Mouse (Mus musculus) layer of hippocampus, postnatal 25 days (tissue): Measurements from ENCODE around the gene Actr8. TPM values are rescaled to one million over a fixed set of nuclear protein-coding genes. Genes with fewer than 3 reads are reported as not detected.

Source experiments
- DNase-seq, 2 experiments: peaks; one replicate each; pipeline ENCODE4 v3.0.0; 2022; ENCODE audit warnings: mixed read lengths in 2 of 2, low spot score in 1 of 2; ENCODE audit errors: extremely low spot score in 1 of 2
- total RNA-seq, 2 experiments: library from RNA; stranded (reverse); gene quantifications; 2 replicates each; pipeline ENCODE4 v1.2.3; 2021

The Actr8 gene
- total RNA-seq = 10 to 100 TPM; 67.1 to 81.7 TPM

DNA sequence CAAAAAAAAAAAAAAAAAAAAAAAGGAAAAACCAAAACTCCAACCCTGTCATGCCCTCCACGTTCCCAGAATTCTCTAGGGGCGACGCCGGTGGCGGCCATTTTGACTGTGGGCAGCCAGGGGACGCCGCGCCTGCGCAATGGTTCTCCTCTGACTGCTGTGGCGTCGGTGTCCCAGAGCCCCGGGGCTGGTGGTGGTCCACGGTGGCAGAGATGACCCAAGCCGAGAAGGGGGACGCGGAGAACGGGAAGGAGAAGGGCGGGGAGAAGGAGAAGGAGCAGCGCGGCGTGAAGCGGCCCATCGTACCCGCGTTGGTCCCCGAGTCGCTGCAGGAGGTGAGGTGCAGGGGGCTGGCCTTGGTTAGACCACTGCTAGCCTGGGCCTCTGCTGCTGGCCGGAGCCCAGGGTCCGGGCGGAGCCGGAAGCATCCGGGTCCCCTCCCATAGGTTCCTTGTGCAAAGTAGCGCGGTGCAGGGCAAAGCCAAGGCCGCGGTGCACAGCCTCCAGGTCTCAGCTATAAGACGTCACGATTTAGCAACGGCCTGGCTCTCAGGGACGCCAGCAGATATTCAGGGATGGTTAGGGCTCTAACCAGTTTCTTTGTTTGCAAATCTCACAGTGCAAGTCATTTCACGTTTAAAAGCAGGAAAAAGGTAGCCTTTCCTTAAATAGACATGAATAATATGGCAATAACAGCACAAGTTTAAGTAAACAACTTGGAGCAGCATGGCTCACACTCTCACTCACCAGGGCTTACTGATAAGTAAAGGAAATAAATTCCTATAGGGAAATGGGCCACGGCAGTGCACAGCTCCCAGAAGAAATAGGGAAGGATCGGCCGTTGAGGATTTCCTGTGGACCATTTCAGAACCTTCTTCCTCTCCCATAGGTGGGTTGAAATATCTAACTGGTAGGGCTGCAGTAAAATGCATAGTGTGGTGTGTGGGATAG lies at the start of gene Actr8:
Gene Actr8, plus strand, starts transcription at position 84 of the 951 bp plus-strand sequence.
- peak; percentile 89 to 92 for DNase-seq

DNA sequence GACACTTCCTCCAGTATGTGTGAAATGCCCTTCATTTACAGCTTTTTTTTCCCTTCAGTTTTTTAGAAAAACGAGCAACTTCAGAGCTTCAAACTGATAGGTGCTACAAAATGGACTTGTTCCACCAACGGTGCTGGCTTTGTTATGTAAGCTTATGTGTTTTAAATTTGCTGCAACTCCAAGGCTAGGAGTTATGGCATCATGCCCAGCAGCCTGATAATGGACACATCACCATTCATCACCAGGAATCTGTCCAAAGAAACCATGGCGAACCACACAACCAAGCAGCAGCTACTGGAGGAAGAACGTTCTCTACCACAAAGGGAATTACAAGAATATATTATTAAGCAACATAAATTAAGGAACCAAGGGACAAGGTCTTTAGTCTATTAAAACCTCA lies 49.2 kb upstream of the Actr8 start:
- DNase-seq = no peak

DNA sequence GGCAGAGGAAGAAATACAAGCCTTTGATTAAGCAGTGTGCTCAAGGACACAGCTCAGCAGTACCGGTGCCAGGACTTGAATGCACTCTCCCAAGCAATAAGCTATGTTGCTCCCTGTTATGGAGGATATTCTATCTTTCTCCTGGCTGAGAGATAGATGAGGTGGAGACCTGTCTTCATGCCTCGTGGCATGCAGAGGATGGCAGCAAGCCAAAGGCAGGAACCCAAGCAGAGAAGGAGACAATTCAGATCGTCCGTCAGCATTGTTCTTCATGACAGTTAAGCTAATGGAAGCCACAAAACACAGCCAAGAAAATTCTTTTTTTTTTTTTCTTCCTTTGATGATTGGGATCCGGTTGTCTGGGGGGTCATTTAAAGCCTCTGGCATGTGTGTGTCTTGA lies 42.6 kb upstream of the Actr8 start:
- no peak for DNase-seq

DNA sequence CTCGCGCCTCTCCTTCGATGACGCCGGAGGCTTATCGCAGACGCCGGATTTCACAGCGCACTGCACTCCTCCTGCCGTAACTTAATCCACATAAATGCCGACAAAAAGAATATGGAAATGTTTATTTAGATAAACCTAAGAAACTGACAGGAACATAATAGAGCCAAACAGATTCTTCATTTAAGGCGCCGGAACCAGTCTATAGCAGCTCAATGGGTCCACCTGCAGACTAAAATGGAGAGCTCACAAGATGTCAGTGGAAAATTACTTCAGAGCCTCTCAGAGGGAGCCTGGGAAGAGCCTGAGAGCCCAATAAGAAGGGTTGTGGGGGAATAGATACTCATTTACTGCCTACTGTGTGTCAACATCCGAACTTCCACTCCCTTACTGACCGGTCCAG lies 40.7 kb upstream of the Actr8 start:
- DNase-seq = no peak

DNA sequence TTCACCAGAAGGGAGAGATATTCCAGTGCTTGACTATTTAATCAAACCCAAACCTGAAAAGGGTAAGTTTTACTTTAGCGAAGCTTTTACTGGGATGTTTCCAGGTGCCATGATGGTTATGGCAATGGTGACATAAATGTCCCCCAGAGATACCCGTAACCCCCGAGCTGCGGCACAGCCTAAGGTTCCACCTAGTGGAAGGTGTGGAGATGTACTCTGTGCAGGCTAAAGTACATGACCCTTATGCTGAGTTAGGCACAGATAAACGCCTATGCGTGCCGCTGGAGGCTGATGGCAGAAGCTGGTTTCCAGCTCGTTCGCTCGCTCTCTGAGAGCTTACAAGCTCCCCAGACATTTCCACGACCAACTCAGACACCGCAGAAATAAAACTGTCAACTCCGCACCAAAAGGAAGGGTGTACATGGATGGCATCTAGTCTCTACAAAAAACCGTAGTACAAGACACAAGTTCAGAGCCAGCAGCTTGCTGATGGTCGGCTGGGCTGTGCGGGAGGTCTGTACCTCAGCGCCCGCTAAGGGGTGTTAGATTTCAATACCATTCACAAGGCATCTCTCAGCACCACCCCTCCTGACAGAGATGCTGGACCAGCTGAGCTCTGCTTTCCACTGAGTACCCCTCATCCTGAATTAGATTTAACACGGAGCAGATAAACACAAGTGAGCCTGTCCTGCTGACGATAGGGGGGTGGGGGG lies 38.4 kb upstream of the Actr8 start:
- DNase-seq = no peak

DNA sequence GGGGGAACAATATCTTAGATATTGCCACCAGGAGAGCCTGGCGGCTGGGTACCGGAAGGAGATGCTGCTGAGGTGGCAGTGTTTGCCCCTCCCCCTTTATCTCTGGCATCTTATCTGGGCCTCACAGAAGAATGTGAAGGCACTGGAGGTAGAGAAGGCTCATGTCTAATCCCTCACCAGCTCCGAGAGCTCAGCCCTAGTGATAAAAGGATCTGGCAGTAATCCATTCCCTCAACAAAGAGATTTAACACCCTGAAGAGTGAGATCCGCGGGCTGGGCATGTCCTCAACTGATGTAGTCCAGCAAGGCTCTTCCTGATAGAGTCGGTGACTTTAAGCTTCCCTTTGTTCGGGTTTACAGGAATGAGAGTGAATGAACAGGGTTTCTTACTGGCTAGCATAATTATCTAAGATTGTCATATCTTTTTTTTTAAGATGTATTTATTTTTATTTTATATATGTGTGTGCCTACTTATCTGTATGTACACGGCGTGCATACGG lies 37.8 kb upstream of the Actr8 start:
- DNase-seq = no peak

DNA sequence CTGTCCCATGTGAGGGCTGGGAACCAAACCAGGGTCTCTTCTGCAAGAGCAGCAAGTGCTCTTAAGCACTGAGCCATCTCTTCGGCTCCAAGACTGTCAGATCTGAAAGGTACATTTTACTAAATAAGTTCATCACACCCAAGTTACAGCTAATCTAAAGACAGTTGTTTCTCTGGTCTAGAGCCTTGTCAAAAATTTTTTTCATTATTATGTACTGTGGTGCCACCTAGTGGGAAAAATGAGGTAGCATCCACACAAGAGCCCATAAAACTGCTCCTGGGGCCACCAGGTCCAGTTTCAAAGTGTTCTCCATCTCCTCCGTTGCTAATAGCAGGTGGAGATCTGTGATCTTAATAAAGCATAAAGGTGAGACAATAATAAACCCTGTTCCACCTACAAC lies 37.3 kb upstream of the Actr8 start:
- DNase-seq = peak; percentile 42 to 51

DNA sequence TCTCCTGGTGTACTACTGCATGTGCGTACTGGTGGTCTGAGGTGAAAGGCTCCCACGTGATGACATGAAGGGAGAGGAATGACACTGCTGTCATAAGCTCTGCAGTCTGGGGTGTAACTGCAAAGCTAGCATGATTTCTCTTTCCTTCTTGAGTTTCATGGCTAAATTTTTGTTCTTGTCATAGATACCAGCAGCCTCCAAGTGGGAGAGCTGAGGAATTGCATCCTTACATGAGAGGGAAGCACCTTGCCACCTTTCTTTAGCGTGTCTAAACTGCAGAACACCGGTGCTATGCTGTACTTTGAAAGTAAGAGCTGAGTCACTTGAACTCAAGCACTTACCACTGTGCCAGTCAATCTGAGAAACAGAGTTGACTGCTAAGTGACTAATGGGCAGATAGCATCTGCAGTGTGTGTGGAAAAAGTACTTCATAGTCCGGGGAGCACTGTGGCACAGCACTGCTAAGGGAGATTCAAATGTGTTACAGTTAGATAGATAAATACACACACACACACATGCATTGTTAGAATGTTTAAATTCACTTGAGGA lies 31.3 kb upstream of the Actr8 start:
- DNase-seq = no peak

DNA sequence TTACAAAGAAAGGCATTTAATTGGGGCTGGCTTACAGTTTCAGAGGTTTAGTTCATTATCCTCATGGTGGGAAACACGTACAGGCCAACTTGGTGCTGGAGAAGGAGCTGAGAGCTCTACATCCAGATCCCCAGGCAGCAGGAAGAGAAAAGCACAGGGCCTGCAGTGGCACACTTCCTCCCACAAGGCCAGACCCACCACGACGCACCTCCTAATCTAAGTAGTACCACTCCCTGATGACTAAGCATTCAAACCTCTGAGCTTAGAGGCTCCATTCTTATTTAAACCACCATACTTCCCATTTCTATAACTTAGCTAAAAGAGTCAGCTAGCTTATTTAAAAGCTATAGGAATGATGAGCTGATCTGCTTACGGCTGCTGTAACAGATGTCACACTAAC lies 27.3 kb upstream of the Actr8 start:
- DNase-seq = no peak

DNA sequence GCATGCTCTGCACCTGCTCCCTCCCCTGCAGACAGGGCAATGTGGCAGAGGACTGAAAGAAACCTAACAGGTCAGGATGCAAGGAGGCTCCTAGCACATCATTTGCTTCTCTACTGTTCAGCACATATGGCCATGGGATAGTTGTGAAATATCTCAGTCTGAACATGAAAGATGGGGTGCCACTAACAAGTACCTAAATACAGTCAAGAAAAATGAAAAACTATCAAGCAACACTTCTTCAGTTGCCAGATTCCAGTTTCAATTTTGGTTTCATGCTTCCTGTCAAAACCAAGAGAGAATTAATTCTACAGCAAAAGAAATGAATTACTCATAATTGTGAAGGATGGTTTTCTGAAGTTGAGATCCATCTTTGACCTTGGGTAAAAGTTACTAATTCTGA lies 20.7 kb upstream of the Actr8 start:
- DNase-seq = no peak

DNA sequence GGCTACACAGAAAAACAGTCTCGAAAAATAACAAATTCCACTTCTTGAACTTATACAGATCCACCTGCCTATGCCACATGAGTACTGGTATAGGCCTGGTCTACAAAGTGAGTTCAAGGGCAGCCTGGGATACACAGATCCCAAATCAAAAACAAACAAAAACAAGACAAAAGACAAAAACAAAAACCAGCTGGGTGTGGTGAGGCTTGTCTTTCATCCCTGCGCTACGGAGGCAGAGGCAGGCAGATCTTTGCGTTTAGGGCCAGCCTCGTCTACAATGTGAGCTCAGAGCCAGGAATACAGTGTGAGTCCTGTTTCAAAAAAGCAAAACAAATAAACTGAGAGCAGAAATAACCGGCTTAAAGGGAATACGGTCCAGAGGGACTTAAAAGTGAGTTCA lies 10.5 kb upstream of the Actr8 start:
- no peak for DNase-seq

DNA sequence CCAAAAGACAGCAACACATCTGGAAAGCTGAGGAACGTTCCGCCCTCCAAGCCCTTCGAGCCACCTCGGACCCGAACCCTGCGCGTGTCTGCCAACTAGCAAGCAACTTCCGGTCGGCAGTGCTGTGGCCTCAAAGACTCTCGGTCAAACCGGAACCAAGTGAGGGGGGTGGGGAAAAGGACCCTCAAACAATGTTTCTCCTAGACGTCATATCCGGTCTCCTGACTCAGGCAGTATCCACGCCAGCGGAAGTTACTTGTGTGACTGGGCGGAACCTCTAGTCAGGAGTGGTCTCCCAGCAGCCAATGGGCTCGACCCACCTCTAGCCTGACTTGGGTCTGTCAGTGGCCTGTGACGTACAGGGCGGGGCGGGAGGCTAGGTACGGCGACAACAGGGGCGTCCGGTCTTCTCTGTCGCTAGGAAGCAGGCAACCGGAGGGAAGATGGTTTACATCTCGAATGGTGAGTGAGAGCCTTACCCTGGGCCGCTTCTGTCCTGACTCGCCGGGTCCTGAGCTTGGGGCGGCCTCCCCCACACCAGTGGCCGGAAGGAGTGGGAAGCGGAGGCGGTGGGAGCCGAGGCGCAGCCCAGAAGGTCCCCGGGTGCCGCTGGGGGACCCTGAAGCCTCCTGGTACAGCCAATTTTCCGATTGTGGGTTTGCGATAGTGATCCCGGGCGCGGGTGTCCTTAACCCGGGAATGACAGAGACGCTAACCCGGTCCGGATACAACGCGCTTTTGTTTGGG lies 9.9 kb upstream of the Actr8 start, which contains the start of gene Selenok:
Gene Selenok, plus strand, starts transcription at position 234 of the 747 bp plus-strand sequence.
- DNase-seq = peak; percentile 75 to 83

DNA sequence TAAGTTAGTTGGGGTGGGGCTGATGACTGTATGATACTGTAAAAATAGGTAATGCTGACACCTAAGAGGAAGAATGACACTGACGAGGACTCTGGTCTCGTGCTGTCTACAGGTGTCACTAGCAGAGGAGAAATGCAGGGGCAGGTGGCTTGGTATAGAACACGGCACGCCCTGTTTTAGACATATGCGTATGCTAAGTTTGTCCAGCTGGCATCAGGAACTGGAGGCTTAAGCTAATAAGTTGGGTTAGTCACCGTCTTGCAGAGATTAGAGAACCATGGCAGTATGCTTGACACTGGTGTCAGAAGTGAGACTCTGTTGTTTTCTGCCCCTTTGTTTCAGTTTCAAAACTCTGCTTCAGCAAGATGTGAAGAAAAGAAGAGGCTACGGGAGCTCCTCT lies 6.7 kb upstream of the Actr8 start:
- no peak for DNase-seq

DNA sequence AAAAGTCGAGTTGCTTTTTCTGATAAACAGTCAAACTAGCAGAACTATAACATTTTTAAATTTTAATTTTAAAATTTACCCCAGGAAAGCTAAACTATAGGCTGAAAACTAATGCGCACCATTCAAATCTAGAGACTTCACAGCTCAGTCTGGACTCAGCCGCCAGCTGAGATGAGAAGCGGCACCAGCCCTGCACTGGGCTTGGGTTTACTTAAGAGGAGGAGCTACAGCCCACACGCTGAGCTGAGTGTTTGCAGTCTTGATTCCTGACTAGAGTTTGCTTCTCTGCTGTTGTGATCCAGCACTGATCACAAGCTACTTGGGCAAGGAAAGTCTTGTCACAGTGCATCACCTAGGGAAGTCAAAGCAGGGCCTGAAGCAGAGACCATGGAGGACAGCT lies 6.1 kb upstream of the Actr8 start:
- DNase-seq = no peak

DNA sequence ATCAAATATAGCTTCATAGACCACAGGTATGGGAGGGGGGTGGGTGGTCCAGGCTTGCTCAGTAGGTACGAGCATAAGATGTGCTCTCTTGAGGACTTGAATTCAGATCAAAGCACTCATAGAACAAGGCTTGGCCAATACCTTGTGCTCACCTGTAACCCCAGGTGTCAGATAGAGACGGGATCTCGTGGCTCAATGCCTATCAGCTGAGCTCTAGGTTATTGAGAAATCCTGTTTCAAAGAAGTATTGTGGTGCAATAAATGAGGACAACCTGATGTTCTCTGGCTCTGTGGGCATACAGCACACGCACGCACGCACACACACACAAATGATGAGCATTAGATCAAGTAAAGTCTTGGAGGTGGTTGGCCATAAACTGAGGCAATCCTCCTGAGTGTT lies 1.2 kb upstream of the Actr8 start:
- no peak for DNase-seq

DNA sequence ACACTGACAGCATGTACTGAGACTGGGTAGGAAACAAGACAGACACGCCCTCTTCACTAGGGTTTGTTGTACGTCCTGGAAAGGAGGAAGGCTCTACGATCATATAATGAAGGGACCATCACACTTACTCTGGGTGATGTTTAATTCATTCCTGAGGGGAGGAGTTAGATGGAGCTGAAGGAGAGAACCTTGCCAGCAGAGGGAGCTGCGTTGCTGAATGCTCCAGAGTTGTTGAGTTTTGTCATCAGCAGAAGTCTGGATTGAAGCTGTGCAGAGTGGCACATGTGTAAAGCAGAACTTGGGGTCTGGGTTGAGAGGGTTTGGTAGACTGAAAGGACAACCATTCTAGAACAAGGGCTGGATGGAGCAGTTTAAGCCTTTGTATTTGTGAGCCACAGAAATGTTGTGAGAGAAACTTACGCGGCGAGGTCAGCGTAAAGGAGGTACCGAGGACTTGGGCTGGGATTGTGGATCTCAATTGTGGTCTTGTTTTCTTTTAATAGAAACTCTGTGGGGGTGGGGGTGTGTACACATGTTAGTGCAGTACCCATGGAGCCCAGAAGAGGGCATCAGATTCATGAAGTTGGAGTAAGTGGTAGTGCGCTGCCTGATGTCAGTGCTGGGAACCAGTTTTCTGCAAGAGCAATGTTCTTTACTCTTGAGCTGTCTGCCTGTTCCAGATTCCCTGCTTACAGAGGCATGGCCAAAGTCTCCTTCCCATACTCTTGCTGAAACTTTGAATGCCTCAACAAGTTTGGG lies 2.5 kb downstream of the Actr8 start:
- DNase-seq = no peak

DNA sequence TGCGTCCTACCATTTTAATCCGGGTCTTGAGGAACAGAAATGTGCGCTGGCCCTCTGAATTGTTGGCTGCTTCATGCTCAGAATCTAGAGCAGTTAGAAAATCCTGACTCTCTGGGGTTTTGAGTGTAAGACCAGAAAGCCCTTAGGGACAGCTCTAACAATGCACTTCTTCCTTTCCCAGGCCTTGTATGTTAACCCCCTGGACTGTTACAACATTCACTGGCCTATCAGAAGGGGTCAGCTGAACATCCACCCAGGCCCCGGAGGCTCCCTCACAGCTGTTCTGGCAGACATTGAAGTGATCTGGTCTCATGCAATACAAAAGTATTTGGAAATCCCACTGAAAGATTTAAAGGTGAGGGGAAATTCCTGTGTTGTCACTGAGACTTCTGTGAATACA lies 8.0 kb downstream of the Actr8 start:
- DNase-seq = no peak

DNA sequence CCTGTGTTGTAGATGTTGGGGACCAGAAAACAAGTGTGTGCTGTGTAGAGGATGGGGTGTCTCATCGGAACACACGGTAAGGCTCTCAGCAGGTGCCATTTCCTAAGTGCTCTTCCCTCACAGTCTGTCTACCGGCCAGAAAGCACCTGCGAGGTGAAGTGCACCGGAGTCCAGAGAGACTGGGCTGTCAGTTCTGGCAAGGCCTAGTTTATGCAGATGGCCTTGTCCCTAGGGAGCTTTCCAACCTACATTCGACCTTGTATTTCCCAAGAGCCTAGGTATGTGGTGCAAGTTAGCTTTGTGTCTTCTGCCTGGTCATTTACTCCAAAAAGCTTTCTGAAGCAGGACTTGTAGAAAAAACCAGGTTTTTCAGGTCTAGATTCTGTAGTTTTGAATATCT lies 9.1 kb downstream of the Actr8 start:
- DNase-seq = no peak

DNA sequence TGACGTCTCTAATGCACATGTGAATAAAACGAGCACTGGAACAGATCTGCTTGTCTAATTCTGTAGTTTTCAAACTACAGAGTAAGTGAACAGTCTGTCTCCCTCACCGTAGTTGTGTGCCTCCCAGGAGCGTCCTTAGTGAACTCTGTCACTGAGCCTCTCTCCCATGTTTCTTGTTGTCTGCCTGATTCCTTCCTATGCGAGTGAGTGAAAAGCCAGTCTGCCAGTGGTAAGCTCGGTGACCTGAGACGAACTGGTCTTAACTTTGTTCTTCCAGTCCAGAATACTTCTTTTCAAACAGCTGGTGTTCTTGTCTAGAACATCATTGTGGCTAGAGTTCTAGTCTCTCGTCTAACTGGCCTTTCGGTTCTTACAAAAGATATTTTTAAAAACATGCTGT lies 9.6 kb downstream of the Actr8 start:
- no peak for DNase-seq

DNA sequence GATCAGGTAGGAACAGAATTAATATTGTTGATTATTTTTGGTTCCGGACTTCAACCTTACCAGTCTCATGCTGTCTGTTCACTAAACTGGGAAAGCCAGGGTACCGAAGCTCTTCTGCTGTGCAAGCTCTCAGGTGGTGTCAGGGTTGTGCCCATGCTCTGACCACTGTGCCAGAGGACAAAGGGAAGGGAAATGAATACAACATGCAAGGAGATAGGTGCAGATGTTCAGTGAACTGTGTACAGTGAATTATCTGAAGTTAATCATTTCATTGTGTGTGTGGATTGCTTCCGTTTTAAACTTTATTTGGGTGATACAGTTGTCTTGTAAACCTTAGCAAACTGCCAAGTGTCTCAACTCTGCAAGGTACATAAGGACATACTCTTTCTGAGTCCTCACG lies 10.2 kb downstream of the Actr8 start:
- DNase-seq = no peak
